Mouse (Mus musculus): Measurements from ENCODE around the gene Arhgef17. TPM values are rescaled to one million over a fixed set of nuclear protein-coding genes. Genes with fewer than 3 reads are reported as not detected.
A peak's percentile ranks its signal among the peaks of the same experiment; 100 is the strongest.

Arhgef17 gene
- polyA plus RNA-seq, 1 experiment: 30.3 TPM

DNA sequence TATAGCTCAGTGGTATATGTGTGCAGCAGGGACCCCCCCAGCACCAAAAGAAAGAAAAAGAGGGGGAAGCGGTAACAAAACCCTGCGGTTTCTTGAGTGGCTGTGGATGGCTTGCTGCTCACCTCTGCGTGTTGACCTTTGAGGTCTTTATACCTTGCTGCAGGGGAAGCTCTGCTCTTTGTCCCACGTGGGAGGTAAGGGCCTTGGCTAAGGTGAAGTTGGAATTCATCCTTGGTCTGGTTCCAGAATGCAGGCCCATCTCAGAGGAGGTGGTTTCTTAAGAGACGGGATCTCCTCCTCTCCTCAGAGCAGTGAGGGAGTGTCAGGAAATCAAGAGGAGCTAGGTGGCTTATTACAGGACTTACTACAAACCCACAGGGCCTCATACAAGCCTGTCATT lies 89.7 kb downstream of the Arhgef17 start:
- TF ChIP-seq CTCF (IDR thresholded peaks at IDR 0.05; ENCODE audit: borderline replicate concordance, extremely low read depth, insufficient read depth, insufficient read length) (no peak), POLR2A (IDR thresholded peaks at IDR 0.05; ENCODE audit: borderline replicate concordance, extremely low read depth, insufficient read depth, insufficient read length, poor library complexity, severe bottlenecking) (no peak)
- DNase-seq (ENCODE audit: low read depth): no peak

DNA sequence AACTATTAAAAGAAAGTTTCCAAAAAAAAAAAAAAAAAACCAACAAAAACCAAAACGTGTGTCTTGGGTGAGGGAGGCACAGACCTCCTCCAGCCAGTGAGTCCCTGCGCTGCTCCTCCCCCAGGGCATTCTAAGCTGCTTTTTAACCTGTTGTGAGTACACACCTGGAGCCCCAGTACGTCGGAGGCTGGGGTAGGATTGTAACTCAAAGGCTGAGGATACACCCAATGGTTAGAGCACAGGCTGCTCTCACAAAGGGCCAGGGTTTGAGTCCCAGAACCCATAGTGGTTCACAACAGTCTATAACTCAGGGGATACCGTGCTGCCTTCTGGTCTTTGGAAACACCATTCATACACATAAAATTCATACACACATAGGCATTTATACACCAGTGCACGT lies 90.3 kb downstream of the Arhgef17 start:
- no peak for DNase-seq (ENCODE audit: low read depth)
- TF ChIP-seq CTCF (IDR thresholded peaks at IDR 0.05; ENCODE audit: borderline replicate concordance, extremely low read depth, insufficient read depth, insufficient read length): no peak
- TF ChIP-seq POLR2A (IDR thresholded peaks at IDR 0.05; ENCODE audit: borderline replicate concordance, extremely low read depth, insufficient read depth, insufficient read length, poor library complexity, severe bottlenecking): no peak

DNA sequence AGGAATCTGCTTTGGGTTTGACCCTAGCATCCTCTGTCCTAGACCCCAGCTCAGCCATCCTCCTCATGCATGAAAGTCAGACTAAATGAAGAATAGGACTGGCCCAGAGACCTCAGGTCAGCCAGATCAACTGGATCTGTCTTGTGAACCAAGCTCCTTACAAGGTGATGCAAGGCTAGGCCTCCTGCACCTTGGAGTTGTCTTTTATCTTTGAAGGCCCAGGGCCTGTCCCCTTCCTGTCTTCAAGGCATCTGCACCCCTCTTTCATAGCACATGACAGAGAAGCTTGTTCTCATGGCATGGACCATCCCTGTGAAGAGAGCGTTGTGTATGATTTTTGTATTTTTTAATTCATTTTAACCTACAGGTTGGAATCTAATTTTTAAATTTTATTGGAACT lies 91.0 kb downstream of the Arhgef17 start:
- TF ChIP-seq CTCF (IDR thresholded peaks at IDR 0.05; ENCODE audit: borderline replicate concordance, extremely low read depth, insufficient read depth, insufficient read length): no peak
- TF ChIP-seq POLR2A (IDR thresholded peaks at IDR 0.05; ENCODE audit: borderline replicate concordance, extremely low read depth, insufficient read depth, insufficient read length, poor library complexity, severe bottlenecking): no peak

DNA sequence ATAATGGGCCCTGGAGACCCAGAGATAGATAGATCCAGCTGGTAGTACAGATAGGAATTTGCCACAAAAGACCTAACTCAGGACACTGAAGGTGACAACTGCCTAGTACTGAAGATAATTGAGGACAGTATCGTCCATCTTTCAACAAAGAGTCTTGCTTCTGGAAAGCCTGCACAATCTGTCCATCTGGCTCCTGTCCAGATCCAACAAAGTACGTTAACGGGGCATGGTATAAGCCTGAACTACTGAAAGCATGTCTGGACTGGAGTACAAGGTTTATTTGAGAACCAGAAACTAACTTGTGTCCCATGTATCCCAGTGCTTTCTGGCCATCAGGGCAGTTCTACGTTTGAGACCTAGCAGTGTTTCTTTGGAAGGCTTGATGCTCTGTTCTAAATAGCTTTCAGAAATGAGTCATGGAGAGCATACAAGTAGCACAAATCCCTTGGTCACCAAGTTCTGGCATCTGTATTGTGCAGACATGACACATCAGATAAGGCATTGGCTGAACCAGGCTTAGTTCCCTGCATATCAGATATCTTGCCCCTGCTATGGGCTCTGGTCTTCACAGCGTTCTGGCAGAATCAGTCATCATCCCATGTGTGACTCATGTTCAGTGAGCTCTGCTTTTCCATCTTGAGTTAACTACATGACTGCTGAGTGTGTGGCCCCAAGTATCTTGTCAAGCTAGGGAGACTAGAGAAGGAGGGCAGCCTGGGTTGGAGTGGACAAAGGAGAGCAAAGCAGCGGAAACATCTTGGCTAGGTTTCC lies 92.1 kb downstream of the Arhgef17 start:
- DNase-seq (ENCODE audit: low read depth): peak; percentile 49
- TF ChIP-seq CTCF (IDR thresholded peaks at IDR 0.05; ENCODE audit: borderline replicate concordance, extremely low read depth, insufficient read depth, insufficient read length): no peak
- no peak for TF ChIP-seq POLR2A (IDR thresholded peaks at IDR 0.05; ENCODE audit: borderline replicate concordance, extremely low read depth, insufficient read depth, insufficient read length, poor library complexity, severe bottlenecking)

More for the DNA sequence above, 91.0 kb downstream of the Arhgef17 start:
- DNase-seq (ENCODE audit: low read depth): no peak

DNA sequence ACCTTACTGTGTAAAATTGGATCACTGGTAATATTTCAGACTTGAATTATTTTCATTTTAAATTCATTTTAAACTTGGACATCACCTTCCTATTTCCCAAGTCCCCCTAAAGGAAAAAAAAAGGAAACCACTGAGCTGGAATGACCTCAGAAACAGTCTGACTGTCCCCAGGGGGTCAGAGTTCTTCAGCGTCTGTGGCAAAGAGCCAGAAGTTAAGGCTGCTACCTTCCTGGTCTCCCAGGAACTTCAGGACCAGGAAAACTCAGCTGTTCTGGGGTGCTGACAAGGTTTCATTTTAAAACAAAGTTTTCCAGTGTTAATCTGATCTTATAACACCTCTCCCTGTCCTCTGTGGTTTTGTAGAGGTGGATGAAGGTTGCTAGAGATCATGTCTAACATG lies 94.2 kb downstream of the Arhgef17 start:
- no peak for DNase-seq (ENCODE audit: low read depth)
- no peak for TF ChIP-seq CTCF (IDR thresholded peaks at IDR 0.05; ENCODE audit: borderline replicate concordance, extremely low read depth, insufficient read depth, insufficient read length)
- no peak for TF ChIP-seq POLR2A (IDR thresholded peaks at IDR 0.05; ENCODE audit: borderline replicate concordance, extremely low read depth, insufficient read depth, insufficient read length, poor library complexity, severe bottlenecking)

DNA sequence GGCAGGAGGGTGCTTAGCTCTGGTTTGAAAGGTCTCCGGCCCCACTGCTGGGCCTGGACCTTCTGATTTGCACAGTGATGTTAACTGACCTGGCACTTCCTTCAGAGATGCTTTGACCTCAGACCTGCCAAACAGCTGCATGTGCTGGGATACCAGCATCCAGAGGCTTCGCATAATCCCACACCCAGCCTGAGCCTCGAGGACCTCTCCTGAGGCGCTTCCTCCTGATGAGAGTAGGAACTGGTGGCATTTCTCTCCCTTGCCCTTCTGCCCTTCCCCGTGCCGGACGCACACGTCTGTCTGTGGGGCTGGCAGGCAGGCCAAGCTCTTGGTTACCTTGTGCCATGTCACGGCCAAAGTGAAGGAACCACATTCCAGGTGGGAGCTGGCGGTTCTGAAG lies 95.2 kb downstream of the Arhgef17 start:
- no peak for TF ChIP-seq POLR2A (IDR thresholded peaks at IDR 0.05; ENCODE audit: borderline replicate concordance, extremely low read depth, insufficient read depth, insufficient read length, poor library complexity, severe bottlenecking)
- TF ChIP-seq CTCF (IDR thresholded peaks at IDR 0.05; ENCODE audit: borderline replicate concordance, extremely low read depth, insufficient read depth, insufficient read length): no peak
- DNase-seq (ENCODE audit: low read depth): no peak

DNA sequence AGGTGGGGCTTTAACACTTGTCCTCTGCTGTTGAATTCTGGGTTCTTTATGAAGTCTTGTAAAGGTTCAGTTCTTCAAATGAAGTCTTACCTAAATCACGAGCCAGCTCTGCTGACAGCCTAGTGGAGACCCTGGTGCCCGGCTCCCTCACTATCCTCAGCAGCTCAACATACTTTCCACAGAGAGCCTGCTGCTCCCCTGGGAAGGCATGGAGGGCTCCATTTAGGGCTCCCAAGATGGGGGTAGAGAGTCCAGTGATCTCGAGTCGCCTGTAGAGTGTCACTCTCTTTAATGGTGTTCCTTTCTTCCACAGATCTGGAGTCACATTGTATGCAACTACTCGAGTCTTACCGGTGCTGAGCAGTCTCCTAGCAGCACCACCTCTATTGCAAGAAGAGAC lies 96.2 kb downstream of the Arhgef17 start:
- no peak for TF ChIP-seq CTCF (IDR thresholded peaks at IDR 0.05; ENCODE audit: borderline replicate concordance, extremely low read depth, insufficient read depth, insufficient read length)
- no peak for TF ChIP-seq POLR2A (IDR thresholded peaks at IDR 0.05; ENCODE audit: borderline replicate concordance, extremely low read depth, insufficient read depth, insufficient read length, poor library complexity, severe bottlenecking)
- DNase-seq (ENCODE audit: low read depth): no peak

DNA sequence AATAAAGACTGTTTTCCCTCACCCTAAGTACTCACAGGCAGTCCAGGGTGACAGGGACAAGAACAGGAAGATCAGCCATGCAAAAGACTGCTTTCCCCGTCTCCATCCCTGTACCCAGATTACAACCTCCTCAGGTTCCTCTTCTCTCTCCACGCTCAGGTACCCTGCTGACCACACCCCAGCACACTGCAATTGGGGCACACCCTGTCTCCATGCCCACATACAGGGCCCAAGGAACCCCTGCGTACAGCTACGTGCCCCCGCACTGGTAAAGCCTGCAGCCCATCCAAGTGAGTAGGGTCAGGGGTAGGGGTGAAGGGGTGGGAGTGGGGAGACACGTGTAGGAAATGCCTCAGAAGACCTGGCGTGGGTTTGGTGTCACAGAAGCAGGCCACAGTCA lies 96.7 kb downstream of the Arhgef17 start:
- DNase-seq (ENCODE audit: low read depth): no peak
- no peak for TF ChIP-seq CTCF (IDR thresholded peaks at IDR 0.05; ENCODE audit: borderline replicate concordance, extremely low read depth, insufficient read depth, insufficient read length)
- TF ChIP-seq POLR2A (IDR thresholded peaks at IDR 0.05; ENCODE audit: borderline replicate concordance, extremely low read depth, insufficient read depth, insufficient read length, poor library complexity, severe bottlenecking): no peak

DNA sequence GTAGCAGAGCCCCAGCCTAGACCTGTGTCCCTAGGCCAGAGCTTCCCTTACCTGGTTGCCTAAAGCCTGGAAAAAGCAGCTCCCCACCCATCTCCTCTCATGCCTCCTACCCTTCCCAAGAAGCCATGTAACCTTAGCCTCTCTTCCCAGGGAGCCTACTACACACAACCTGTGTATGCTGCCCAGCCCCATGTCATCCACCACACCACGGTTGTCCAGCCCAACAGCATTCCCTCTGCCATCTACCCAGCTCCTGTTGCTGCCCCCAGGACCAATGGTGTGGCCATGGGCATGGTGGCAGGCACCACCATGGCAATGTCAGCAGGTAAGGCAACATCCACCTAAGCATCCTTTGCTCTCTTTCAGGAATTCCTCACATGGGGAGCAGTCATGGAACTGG lies 98.0 kb downstream of the Arhgef17 start:
- no peak for TF ChIP-seq POLR2A (IDR thresholded peaks at IDR 0.05; ENCODE audit: borderline replicate concordance, extremely low read depth, insufficient read depth, insufficient read length, poor library complexity, severe bottlenecking)
- TF ChIP-seq CTCF (IDR thresholded peaks at IDR 0.05; ENCODE audit: borderline replicate concordance, extremely low read depth, insufficient read depth, insufficient read length): no peak
- DNase-seq (ENCODE audit: low read depth): no peak

DNA sequence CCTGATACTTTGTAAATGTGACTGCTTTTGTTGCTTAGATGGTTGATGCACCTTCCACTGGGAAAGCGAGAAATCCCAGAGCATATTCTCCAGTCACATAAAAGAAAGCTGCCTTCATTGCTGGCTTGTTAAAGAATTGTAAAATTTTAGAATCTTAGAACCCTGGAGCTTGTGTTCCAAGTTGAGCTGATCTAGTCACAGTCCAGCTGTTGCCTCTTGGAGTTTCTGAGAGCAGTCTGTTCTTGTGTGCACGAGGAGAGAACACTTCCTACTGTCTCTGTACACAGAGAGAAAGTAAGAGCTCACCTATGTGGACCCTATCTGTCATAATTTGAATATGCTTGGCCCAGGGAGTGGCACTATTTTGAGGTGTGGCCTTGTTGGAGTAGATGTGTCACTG lies 103.4 kb downstream of the Arhgef17 start:
- DNase-seq (ENCODE audit: low read depth): no peak
- TF ChIP-seq POLR2A (IDR thresholded peaks at IDR 0.05; ENCODE audit: borderline replicate concordance, extremely low read depth, insufficient read depth, insufficient read length, poor library complexity, severe bottlenecking) (no peak), CTCF (IDR thresholded peaks at IDR 0.05; ENCODE audit: borderline replicate concordance, extremely low read depth, insufficient read depth, insufficient read length) (no peak)

DNA sequence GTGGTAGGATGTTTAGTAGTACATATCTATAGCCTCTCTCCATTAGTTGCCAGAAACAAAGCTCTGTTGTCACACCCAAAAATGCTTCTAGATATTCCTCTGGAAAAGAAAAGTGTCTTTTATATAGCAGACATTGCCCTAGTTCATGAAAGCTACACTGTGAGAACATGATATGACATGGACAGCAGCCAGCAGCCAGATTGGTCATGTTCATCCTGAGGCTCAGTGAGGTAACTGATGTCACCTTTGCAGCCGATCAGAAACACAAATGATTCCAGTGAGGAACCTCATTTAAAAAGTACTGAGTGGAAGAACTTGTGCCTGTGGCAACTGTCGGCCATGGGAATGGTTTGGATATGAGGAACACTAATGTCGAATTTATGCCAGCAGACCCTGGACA lies 107.2 kb downstream of the Arhgef17 start:
- DNase-seq (ENCODE audit: low read depth): no peak
- no peak for TF ChIP-seq CTCF (IDR thresholded peaks at IDR 0.05; ENCODE audit: borderline replicate concordance, extremely low read depth, insufficient read depth, insufficient read length)
- TF ChIP-seq POLR2A (IDR thresholded peaks at IDR 0.05; ENCODE audit: borderline replicate concordance, extremely low read depth, insufficient read depth, insufficient read length, poor library complexity, severe bottlenecking): no peak

Other genes with a start within 250 kb of the Arhgef17 start
- 150 and 158 TPM in 2 replicates for gene Fam168a, start 225.5 kb downstream of the Arhgef17 start, polyA plus RNA-seq (2012; rRNA removed)
- 6.2 and 7.2 TPM in 2 replicates for gene Relt, start 68.7 kb downstream of the Arhgef17 start, polyA plus RNA-seq (2012; rRNA removed)
- 3.2 and 3.6 TPM in 2 replicates for gene P2ry6, start 42.5 kb upstream of the Arhgef17 start, polyA plus RNA-seq (2012; rRNA removed)
- gene P2ry2, start 80.8 kb upstream of the Arhgef17 start, polyA plus RNA-seq (2012; rRNA removed): 0.09 and 0.34 TPM in 2 replicates
- gene Fchsd2, start 160.8 kb upstream of the Arhgef17 start, polyA plus RNA-seq (2012; rRNA removed): 40.7 and 54.0 TPM in 2 replicates

All from brain, embryonic 14.5 days (tissue).